Mouse (Mus musculus) intestine, embryonic 14.5 days (tissue): Measurements from ENCODE around the gene Cracr2a. TPM values are rescaled to one million over a fixed set of nuclear protein-coding genes. Genes with fewer than 3 reads are reported as not detected.

Experiments
- ATAC-seq: fragments of 200-750 bp; cut with Nextera tagmentation; replicated peaks from 2 replicates; pipeline ENCODE4 v1.8.0; 2017; ENCODE audit warnings: low read depth, moderate number of reproducible peaks, moderate TSS enrichment, moderate library complexity; ENCODE audit not compliant: low FRiP score, low TSS enrichment
- DNase-seq: peaks from one replicate; pipeline ENCODE4 v3.0.0-alpha.2; 2018; ENCODE audit warnings: low spot score
- H3K27ac ChIP-seq: fragments of 300-500 bp; sonication (generic); 2 replicates; pipeline ENCODE4 v1.5.1; 2014; ENCODE audit warnings: low read depth, mild to moderate bottlenecking, control low read depth
- H3K27me3 ChIP-seq: fragments of 300-500 bp; sonication (generic); replicated peaks from 2 replicates; pipeline ENCODE4 v1.6.1; 2014; ENCODE audit warnings: low read length, control low read depth; ENCODE audit not compliant: control insufficient read depth, insufficient read depth
- H3K36me3 ChIP-seq: fragments of 300-500 bp; sonication (generic); 2 replicates; pipeline ENCODE4 v1.6.1; 2014; ENCODE audit warnings: low read length, control low read depth; ENCODE audit not compliant: control insufficient read depth, insufficient read depth
- H3K4me1 ChIP-seq: fragments of 300-500 bp; sonication (generic); replicated peaks from 2 replicates; pipeline ENCODE4 v1.6.1; 2014; ENCODE audit warnings: low read length, control low read depth, mixed read lengths; ENCODE audit not compliant: control insufficient read depth, insufficient read depth
- H3K4me2 ChIP-seq: fragments of 300-500 bp; sonication (generic); 2 replicates; pipeline ENCODE4 v1.6.1; 2014; ENCODE audit warnings: low read length
- H3K4me3 ChIP-seq: fragments of 300-500 bp; sonication (generic); 2 replicates; pipeline ENCODE4 v1.5.1; 2014; ENCODE audit warnings: low read depth, low read length, control low read depth, mixed read lengths
- H3K9ac ChIP-seq: fragments of 300-500 bp; sonication (generic); 2 replicates; pipeline ENCODE4 v1.6.1; 2014; ENCODE audit warnings: mild to moderate bottlenecking, low read length
- H3K9me3 ChIP-seq: fragments of 300-500 bp; sonication (generic); 2 replicates; pipeline ENCODE4 v1.6.1; 2016; ENCODE audit warnings: low read length, control low read depth; ENCODE audit not compliant: control insufficient read depth
- WGBS: fragments of 180-500 bp; shearing (Covaris S2); extraction: QIAGEN DNeasy Blood & Tissue Kit; methylation state at CpG from one replicate; pipeline ENCODE4 v1.1.7; 2014; 5-methylcytosine and 5-hydroxymethylcytosine counted together
- polyA plus RNA-seq: library from polyadenylated mRNA; unstranded; fragments of >200 nt; fragmentation: Nextera tagmentation; extraction: Ambion mirVana; gene quantifications from 2 replicates; pipeline ENCODE4 v1.2.1, GENCODE M21; 2014

Cracr2a gene
- polyA plus RNA-seq, 1 experiment from 2014 or later = 2.1 TPM

- H3K4me1 ChIP-seq = no peaks in the 10 kb centered on the region
- no peaks in the 10 kb centered on the region for H3K27me3 ChIP-seq
- H3K4me3 ChIP-seq = no peak overlapping the region
- no peak overlapping the region for H3K27ac ChIP-seq
- 81% methylated on average over 4 of the region's 4 CpGs for whole genome bisulfite sequencing
- no peak for ATAC-seq
- H3K9ac ChIP-seq = no peak overlapping the region
- H3K4me2 ChIP-seq = no peak overlapping the region
- no peaks in the 10 kb centered on the region for H3K9me3 ChIP-seq
- no peaks in the 10 kb centered on the region for H3K36me3 ChIP-seq
- no peak for DNase-seq
These were observed 57.5 kb downstream of the Cracr2a start for GRCm38 (mm10) chr6:127618686-127619085.

- no peak overlapping the region for H3K4me3 ChIP-seq
- no peak overlapping the region for H3K4me2 ChIP-seq
- 37% methylated on average over 5 of the region's 5 CpGs for WGBS
- H3K27me3 ChIP-seq = no peaks in the 10 kb centered on the region
- DNase-seq (peak; percentile 72), ATAC-seq (no peak)
- no peak overlapping the region for H3K27ac ChIP-seq
- no peaks in the 10 kb centered on the region for H3K36me3 ChIP-seq
- H3K9ac ChIP-seq = no peak overlapping the region
- H3K9me3 ChIP-seq = no peaks in the 10 kb centered on the region
- no peaks in the 10 kb centered on the region; the same call in 1 of the 2 replicates for H3K4me1 ChIP-seq
These were observed 64.0 kb downstream of the Cracr2a start for GRCm38 (mm10) chr6:127625135-127625534.

- Histone ChIP-seq H3K27ac (no peak overlapping the region), H3K27me3 (no peaks in the 10 kb centered on the region), H3K4me1 (no peaks in the 10 kb centered on the region; the same call in 1 of the 2 replicates), H3K9me3 (no peaks in the 10 kb centered on the region), H3K9ac (no peak overlapping the region), H3K4me3 (no peak overlapping the region), H3K36me3 (no peaks in the 10 kb centered on the region), H3K4me2 (no peak overlapping the region)
- no peak for DNase-seq
- 37% methylated on average over 9 of the region's 9 CpGs for WGBS
- no peak for ATAC-seq
These were observed 66.3 kb downstream of the Cracr2a start for GRCm38 (mm10) chr6:127627453-127627852.

- no peak overlapping the region for H3K4me2 ChIP-seq
- no peaks in the 10 kb centered on the region for H3K36me3 ChIP-seq
- DNase-seq (no peak), ATAC-seq (no peak)
- 85% methylated on average over 2 of the region's 2 CpGs for WGBS
- H3K27me3 ChIP-seq = no peaks in the 10 kb centered on the region
- no peak overlapping the region for H3K27ac ChIP-seq
- no peak overlapping the region for H3K9ac ChIP-seq
- H3K9me3 ChIP-seq = no peaks in the 10 kb centered on the region
- no peak overlapping the region for H3K4me3 ChIP-seq
- H3K4me1 ChIP-seq = no peaks in the 10 kb centered on the region; the same call in 1 of the 2 replicates
These were observed 68.1 kb downstream of the Cracr2a start for GRCm38 (mm10) chr6:127629249-127629648.

- Histone ChIP-seq H3K9ac (no peak overlapping the region), H3K36me3 (no peaks in the 10 kb centered on the region), H3K27ac (no peak overlapping the region), H3K4me3 (no peak overlapping the region), H3K9me3 (no peaks in the 10 kb centered on the region), H3K4me1 (no peaks in the 10 kb centered on the region), H3K4me2 (no peak overlapping the region), H3K27me3 (no peaks in the 10 kb centered on the region)
- DNase-seq = no peak
- WGBS = 62% methylated on average over 2 of the region's 2 CpGs
- ATAC-seq = no peak
These were observed 73.7 kb downstream of the Cracr2a start for GRCm38 (mm10) chr6:127634858-127635257.

DNA sequence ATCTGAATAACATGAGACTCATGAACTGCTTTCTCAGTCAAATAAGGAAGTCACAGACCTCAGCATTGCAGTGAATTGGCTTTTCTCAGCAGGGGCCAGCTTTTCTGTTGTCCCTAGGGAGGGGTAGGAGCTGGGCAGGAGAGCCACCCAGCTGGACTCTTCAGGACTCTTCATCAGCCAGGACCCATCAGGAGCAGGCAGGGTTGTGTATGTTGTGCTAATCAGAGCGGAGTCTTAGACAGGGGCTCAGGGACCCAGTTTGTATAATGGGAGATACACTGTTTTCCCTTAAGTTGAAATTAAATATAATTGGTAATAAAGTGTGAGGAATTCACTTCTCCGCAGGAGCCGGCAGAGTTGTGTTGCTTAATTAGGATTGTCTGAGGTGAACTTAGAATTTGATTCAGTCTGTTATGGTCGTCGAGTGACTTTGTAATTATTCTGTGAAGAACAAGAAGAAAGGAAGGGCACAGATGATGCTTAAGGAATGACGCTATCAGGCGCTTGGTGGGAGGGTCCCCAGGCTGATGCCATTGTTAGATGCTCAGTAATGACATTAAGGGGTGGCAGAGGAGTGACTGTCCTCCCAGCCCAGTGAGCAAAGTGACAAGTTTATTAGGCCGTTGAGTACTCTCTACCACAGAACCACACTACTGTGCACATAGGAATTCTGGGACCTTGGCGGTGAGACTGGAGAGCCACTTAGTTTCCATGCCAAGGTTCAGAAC, 74.5 kb downstream of the Cracr2a start:
- H3K27me3 ChIP-seq = no peaks in the 10 kb centered on the region
- no peak for ATAC-seq
- no peaks in the 10 kb centered on the region for H3K4me1 ChIP-seq
- H3K4me2 ChIP-seq = no peak overlapping the region
- no peaks in the 10 kb centered on the region for H3K36me3 ChIP-seq
- no peak overlapping the region for H3K27ac ChIP-seq
- DNase-seq = no peak
- 79% methylated on average over 9 of the region's 9 CpGs for WGBS
- no peaks in the 10 kb centered on the region for H3K9me3 ChIP-seq
- H3K9ac ChIP-seq = no peak overlapping the region
- H3K4me3 ChIP-seq = no peak overlapping the region

- 58% methylated on average over 8 of the region's 8 CpGs for WGBS
- no peak overlapping the region for H3K4me3 ChIP-seq
- ATAC-seq (no peak), DNase-seq (no peak)
- no peak overlapping the region for H3K9ac ChIP-seq
- H3K4me1 ChIP-seq = 0 out of 2 replicates have a peak, but pooled peaks cover 4% of the 10 kb centered on the region
- no peaks in the 10 kb centered on the region for H3K36me3 ChIP-seq
- no peak overlapping the region for H3K27ac ChIP-seq
- no peaks in the 10 kb centered on the region for H3K9me3 ChIP-seq
- H3K4me2 ChIP-seq = no peak overlapping the region
- no peaks in the 10 kb centered on the region for H3K27me3 ChIP-seq
These were observed 80.1 kb downstream of the Cracr2a start for GRCm38 (mm10) chr6:127641077-127641801.

DNA sequence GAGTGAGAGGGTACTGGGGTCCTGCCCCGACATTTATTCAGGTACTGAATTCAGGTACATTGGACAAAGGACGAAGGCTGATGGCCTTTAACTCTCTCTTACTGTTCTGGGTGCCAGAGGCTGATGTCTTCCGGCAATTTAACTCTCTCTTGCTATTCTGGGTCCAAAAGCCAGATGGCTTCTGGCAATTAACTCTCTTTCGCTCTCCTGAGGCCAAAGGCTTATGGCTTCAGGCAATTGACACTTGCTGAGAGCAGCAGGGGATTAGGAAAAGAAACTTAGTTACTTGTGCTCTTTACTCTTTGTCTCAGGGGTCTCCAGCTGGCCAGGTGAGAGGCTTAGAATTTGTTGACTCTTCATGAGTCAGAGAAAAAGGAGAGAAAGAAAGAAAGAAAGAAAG, 94.8 kb downstream of the Cracr2a start:
- no peak for ATAC-seq
- H3K36me3 ChIP-seq = no peaks in the 10 kb centered on the region
- no peak overlapping the region for H3K27ac ChIP-seq
- H3K9me3 ChIP-seq = no peaks in the 10 kb centered on the region
- no peaks in the 10 kb centered on the region for H3K27me3 ChIP-seq
- WGBS = 39% methylated on average over 4 of the region's 4 CpGs
- no peak overlapping the region for H3K9ac ChIP-seq
- no peak overlapping the region for H3K4me2 ChIP-seq
- H3K4me3 ChIP-seq = no peak overlapping the region
- DNase-seq = no peak
- H3K4me1 ChIP-seq = no peaks in the 10 kb centered on the region
